Comparison of ENCODE assay signal across 26 mouse cellular contexts in the genomic region with DNA sequence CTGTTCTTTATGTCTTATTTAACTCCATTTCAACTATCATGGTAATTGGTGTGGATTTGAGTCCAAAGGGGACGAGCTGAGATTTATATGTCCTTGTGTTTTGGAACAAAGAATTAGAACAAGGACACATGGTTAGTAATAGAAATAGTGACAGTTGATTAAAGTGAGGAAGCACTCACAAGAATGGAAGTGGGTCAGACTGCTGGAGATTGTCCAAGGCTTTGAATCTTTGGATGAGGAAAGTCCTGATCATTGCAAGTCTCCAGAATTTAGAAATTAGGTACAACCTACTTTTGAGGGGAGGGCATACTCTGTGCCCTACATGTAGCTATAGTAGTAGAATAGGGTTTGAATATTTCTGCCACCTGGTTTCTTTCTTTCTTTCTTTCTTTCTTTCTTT.
DNase-seq lines count a peak whose midpoint lies in the region; ATAC-seq lines count a peak whose summit lies in the region.
"Had no signal": no experiment of that assay in that cellular context is flagged by ENCODE, and none has a peak within 500 bp of the region (broad histone marks: within the 10 kb centered on the region; RNA-seq: fewer than 3 reads in every experiment).

No protein-coding gene starts in this region.

- H3K27me3 ChIP-seq in hindbrain, embryonic 12.5 days = no peaks in the 10 kb centered on the region
- H3K27me3 ChIP-seq: embryonic facial prominence, embryonic 15.5 days; forebrain, embryonic 12.5 days; limb, embryonic 13.5 days; stomach, embryonic 15.5 days had no signal

- no peaks in the 10 kb centered on the region for H3K9me3 ChIP-seq in hindbrain, embryonic 12.5 days (replicated peaks)
- H3K9me3 ChIP-seq: embryonic facial prominence, embryonic 10.5 days; embryonic facial prominence, embryonic 15.5 days; forebrain, embryonic 12.5 days; hindbrain, embryonic 10.5 days; limb, embryonic 13.5 days; stomach, embryonic 15.5 days had no signal

- no peak overlapping the region for H3K4me2 ChIP-seq in hindbrain, embryonic 12.5 days (replicated peaks)
- H3K4me2 ChIP-seq: embryonic facial prominence, embryonic 15.5 days; forebrain, embryonic 12.5 days; limb, embryonic 13.5 days; liver, embryonic 11.5 days; stomach, embryonic 15.5 days had no signal

- 67% methylated on average over 1 of the region's 1 CpGs for WGBS in hindbrain, embryonic 12.5 days

- peak; percentile 63 for DNase-seq in adrenal gland, adult 2 months
- no peak for DNase-seq in adrenal gland, postnatal 4 days (ENCODE audit: low spot score in 2 of 2)
- DNase-seq in cerebellum, adult 9-10 months = peak; percentile 46
- DNase-seq in adrenal gland, postnatal 14 days = peak; percentile 51
- peak; percentile 6 to 27 for DNase-seq in cerebellum, postnatal 14 days
- DNase-seq: forebrain, postnatal 0 days; gastrocnemius, postnatal 14 days; heart, postnatal 14 days; kidney, adult 2 months; kidney, postnatal 36 days; midbrain, embryonic 14.5 days; retina, postnatal 1 day; right cerebral cortex, postnatal 14 days; thymus, postnatal 25 days had no signal

- no peak overlapping the region for H3K27ac ChIP-seq in hindbrain, embryonic 12.5 days
- H3K27ac ChIP-seq: embryonic facial prominence, embryonic 10.5 days; embryonic facial prominence, embryonic 15.5 days; forebrain, embryonic 12.5 days; hindbrain, embryonic 10.5 days; layer of hippocampus, adult 2 months; limb, embryonic 13.5 days; stomach, embryonic 15.5 days had no signal

- H3K4me3 ChIP-seq in hindbrain, embryonic 12.5 days = no peak overlapping the region
- H3K4me3 ChIP-seq: embryonic facial prominence, embryonic 10.5 days; embryonic facial prominence, embryonic 15.5 days; forebrain, embryonic 12.5 days; hindbrain, embryonic 10.5 days; layer of hippocampus, adult 2 months; limb, embryonic 13.5 days; stomach, embryonic 15.5 days had no signal

- H3K4me1 ChIP-seq in hindbrain, embryonic 12.5 days = no peaks in the 10 kb centered on the region
- H3K4me1 ChIP-seq: embryonic facial prominence, embryonic 10.5 days; embryonic facial prominence, embryonic 15.5 days; forebrain, embryonic 12.5 days; hindbrain, embryonic 10.5 days; limb, embryonic 13.5 days; stomach, embryonic 15.5 days had no signal

- H3K36me3 ChIP-seq in hindbrain, embryonic 12.5 days = no peaks in the 10 kb centered on the region
- H3K36me3 ChIP-seq: embryonic facial prominence, embryonic 10.5 days; embryonic facial prominence, embryonic 15.5 days; forebrain, embryonic 12.5 days; G1E; hindbrain, embryonic 10.5 days; limb, embryonic 13.5 days; stomach, embryonic 15.5 days had no signal

- no peak overlapping the region for H3K9ac ChIP-seq in hindbrain, embryonic 12.5 days
- H3K9ac ChIP-seq: embryonic facial prominence, embryonic 15.5 days; forebrain, embryonic 12.5 days; forebrain, postnatal 0 days; limb, embryonic 13.5 days; stomach, embryonic 15.5 days had no signal

- no peak for ATAC-seq in cerebellum, adult (ENCODE audit: insufficient number of reproducible peaks, low FRiP score, low TSS enrichment)
- ATAC-seq in hindbrain, embryonic 12.5 days (ENCODE audit: low FRiP score) = no peak
- ATAC-seq: forebrain, postnatal 0 days; hindbrain, embryonic 16.5 days had no signal

Comparison
In these comparisons a context has a peak if more than half of its experiments do, and no peak if none do; other contexts are left out.
1. DNase-seq: peak in adrenal gland, adult 2 months (single experiment), cerebellum, adult 9-10 months (single experiment), adrenal gland, postnatal 14 days (single experiment) and cerebellum, postnatal 14 days (2 of 2); none in adrenal gland, postnatal 4 days (0 of 2).